Mouse (Mus musculus) urinary bladder, postnatal 36 days (tissue): ENCODE measurements at regions not wholly inside any gene's neighbourhood (a gene's known extent, or its start where the extent isn't known, plus 50 kb on each side); places are given as distances from the start of the nearest gene placed in this dataset.

Experiments
- DNase-seq, 2 experiments: peaks; one replicate each; pipeline ENCODE4 v3.0.0; 2022; ENCODE audit warnings: low spot score in 2 of 2, mixed read lengths in 1 of 2

- DNase-seq = no peak
These were observed 151.5 kb upstream of the Dnajc19 start for GRCm38 (mm10) chr3:34232329-34233250.

- DNase-seq = no peak
These were observed 150.6 kb upstream of the Dnajc19 start for GRCm38 (mm10) chr3:34231593-34232328.

GRCm38 (mm10) chr3:34222291-34222690 lies 141.2 kb upstream of the Dnajc19 start:
- no peak for DNase-seq

DNA sequence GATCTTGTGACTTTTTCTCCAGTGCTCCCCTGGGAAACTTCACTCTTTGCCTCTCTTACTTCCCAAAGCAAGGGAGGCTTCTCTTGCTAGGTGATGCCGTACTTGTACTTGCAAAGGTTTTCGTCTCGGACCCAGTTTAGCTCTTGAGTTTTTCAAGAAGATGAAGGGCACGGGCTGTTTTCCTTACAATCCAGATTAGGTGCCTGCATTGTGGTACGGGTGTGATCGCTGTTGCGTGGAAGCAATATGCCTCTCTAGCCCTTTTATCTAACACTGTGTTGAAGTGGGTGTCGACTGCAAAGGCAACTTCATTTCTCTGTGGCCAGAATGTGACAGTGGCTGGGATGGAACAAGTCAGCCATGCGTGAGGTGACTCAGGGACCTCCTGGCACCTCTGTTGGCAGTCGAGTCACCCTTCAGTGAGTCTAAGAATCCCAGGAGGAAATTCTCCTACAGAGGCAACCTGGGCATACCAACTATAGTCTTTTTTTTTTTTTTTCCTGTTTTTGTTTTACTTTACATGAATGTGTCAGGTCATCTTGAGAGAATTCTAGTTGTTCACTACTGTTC lies 138.7 kb upstream of the Dnajc19 start:
- no peak for DNase-seq

GRCm38 (mm10) chr3:34219096-34219495 lies 138.0 kb upstream of the Dnajc19 start:
- no peak for DNase-seq

GRCm38 (mm10) chr3:34217911-34218310 lies 136.8 kb upstream of the Dnajc19 start:
- DNase-seq = no peak

GRCm38 (mm10) chr3:34214233-34214632 lies 133.1 kb upstream of the Dnajc19 start:
- DNase-seq = no peak

DNA sequence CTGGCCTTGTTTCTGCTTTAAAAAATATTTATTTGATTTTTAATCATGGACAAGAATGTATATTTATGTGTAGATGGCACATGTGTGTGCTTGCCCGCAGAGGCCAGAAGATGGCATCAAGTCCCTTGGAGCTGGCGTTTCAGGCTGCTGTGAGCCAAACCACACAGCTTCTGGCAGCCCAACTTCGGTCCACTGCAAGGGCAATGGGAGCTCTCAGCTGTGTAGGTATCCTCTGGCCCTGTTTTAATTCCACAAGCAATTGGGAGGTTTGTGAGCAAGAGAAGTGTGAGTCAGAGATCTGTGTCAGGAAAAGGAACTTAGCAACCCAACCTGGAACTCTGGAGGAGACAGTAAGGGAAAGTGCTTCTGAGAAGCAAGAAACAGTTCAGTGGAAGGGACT lies 125.3 kb upstream of the Dnajc19 start:
- DNase-seq = no peak

- DNase-seq = peak; percentile 2 to 5
These were observed 117.1 kb upstream of the Dnajc19 start for GRCm38 (mm10) chr3:34198228-34198627.

GRCm38 (mm10) chr3:34197163-34197455 lies 116.0 kb upstream of the Dnajc19 start:
- no peak for DNase-seq

GRCm38 (mm10) chr3:34196451-34197162 lies 115.5 kb upstream of the Dnajc19 start:
- DNase-seq = no peak

- DNase-seq = no peak
These were observed 114.8 kb upstream of the Dnajc19 start for GRCm38 (mm10) chr3:34195729-34196450.

GRCm38 (mm10) chr3:34173416-34174097 lies 92.4 kb upstream of the Dnajc19 start:
- DNase-seq = no peak

GRCm38 (mm10) chr3:34172899-34173298 lies 91.8 kb upstream of the Dnajc19 start:
- DNase-seq = no peak

- DNase-seq = no peak
These were observed 90.8 kb upstream of the Dnajc19 start for GRCm38 (mm10) chr3:34171893-34172292.

DNA sequence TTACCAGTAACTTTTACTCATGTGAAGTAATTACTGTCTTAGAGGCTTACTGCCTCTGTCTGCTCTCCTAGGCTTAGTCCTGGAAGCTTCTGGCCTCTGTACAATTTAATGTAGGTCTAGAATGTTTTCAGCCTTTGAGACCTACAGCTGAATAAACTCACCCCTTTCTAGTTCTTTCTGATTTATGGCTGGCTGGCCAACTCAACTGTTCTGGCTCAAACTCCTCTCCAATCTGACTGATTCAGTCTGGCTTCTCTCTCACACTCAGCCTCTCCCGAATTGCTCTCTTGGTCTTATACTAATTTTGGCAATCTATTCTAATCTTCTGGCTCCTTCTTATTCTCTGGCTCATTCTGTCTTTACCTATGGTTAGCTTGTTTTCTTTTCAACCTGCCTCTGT lies 87.0 kb upstream of the Dnajc19 start:
- no peak for DNase-seq

DNA sequence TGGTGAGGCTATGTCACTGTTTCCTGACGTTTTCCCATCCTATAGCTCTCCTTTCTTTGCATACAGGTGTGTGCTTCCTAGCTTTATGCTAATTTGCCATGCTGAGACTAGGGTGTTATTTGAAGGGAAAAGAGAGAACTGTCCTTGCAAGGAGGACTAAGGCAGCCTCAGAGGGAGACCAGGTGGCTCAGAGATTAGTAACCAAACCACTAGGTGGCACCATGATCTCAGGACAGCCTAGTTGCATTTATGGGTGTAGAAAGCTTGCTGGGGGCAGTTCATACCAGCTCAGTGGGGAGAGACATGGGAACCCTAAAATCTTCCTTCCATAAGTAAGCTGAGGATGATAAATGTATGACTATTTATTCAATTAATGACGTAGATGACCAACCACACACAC lies 68.9 kb upstream of the Dnajc19 start:
- DNase-seq = no peak

GRCm38 (mm10) chr3:34143652-34144051 lies 62.5 kb upstream of the Dnajc19 start:
- no peak for DNase-seq

DNA sequence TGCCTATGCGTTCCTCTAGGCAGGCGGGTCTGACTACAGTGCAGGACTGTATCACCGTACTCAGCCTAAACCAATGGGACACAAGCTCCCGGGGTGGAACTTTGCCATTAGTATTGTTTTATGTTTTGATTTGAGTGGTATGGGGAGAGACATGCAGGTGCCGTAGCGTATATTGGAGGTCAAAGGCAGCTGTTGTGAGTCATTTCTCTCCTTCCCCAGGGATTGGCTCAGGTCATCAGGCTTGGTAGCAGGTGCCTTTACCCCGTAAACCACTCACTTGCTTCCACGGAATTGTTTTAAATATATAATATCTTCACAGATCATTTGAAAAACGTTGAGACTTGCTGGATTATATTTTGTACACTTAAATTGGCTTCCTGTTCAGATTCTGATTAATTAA lies 58.1 kb upstream of the Dnajc19 start:
- DNase-seq = no peak

GRCm38 (mm10) chr3:34137984-34138383 lies 56.9 kb upstream of the Dnajc19 start:
- no peak for DNase-seq

- DNase-seq = no peak
These were observed 55.3 kb upstream of the Dnajc19 start for GRCm38 (mm10) chr3:34136385-34136784.
